Mouse (Mus musculus) liver, postnatal 0 days (tissue): ENCODE results near the gene Spp2.

Experiments used
- CTCF ChIP-seq: sonication (generic); IDR thresholded peaks from 2 replicates; pipeline ENCODE4 v1.5.1; 2016; ENCODE audit warnings: antibody characterized with exemption, low read depth
- EP300 ChIP-seq: IDR thresholded peaks from 2 replicates; pipeline ENCODE4 v1.6.1; 2016; ENCODE audit warnings: antibody characterized with exemption, low read depth, mild to moderate bottlenecking

DNA sequence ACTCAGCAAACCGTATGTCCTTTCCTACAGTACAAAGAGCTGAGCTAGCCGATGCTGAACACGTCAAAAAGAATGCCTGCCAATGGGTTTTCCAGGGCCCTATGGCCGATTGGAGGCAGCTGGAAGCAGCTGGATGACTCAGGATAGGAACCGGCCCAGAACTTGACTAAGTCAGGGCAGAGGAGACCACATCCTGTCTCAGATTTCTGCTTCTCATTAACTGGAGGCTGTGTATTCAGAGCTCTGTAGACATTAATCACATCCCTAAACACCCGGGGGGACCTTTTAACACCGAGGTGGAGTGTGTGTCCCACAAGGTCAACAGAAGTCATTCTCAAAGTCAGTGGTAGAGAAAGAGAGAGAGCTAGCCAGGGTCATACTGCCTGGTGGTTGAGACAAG, 67.8 kb downstream of the Spp2 start:
- TF ChIP-seq CTCF = no peak
- TF ChIP-seq EP300 = no peak
